Mouse (Mus musculus): Measurements from ENCODE around the gene Slc16a7. TPM values are rescaled to one million over a fixed set of nuclear protein-coding genes. Genes with fewer than 3 reads are reported as not detected.

Gene Slc16a7
- polyA plus RNA-seq, 1 experiment from 2014 or later = 10.1 TPM

- no peaks in the 10 kb centered on the region for H3K36me3 ChIP-seq (ENCODE audit: control insufficient read depth, insufficient read depth, low read length)
- H3K4me2 ChIP-seq (ENCODE audit: low read depth, low read length) = no peak overlapping the region
- H3K27ac ChIP-seq (ENCODE audit: low read length) = no peak overlapping the region
- H3K4me3 ChIP-seq (replicated peaks; ENCODE audit: low read length) = no peak overlapping the region
- H3K9me3 ChIP-seq (replicated peaks; ENCODE audit: control insufficient read depth, low read length) = no peaks in the 10 kb centered on the region
- no peaks in the 10 kb centered on the region for H3K27me3 ChIP-seq (ENCODE audit: control insufficient read depth, insufficient read depth, low read length)
- no peak for ATAC-seq (ENCODE audit: insufficient read depth, low FRiP score)
- H3K4me1 ChIP-seq (ENCODE audit: control insufficient read depth, insufficient read depth, low read length) = no peaks in the 10 kb centered on the region
- no peak overlapping the region for H3K9ac ChIP-seq (ENCODE audit: low read length)
- 79% methylated on average over 9 of the region's 9 CpGs for WGBS
Measured at GRCm38 (mm10) chr10:125290320-125290719, 98.9 kb downstream of the Slc16a7 start.

- Histone ChIP-seq H3K4me3 (replicated peaks; ENCODE audit: low read length) (no peak overlapping the region), H3K4me1 (ENCODE audit: control insufficient read depth, insufficient read depth, low read length) (no peaks in the 10 kb centered on the region), H3K9me3 (replicated peaks; ENCODE audit: control insufficient read depth, low read length) (no peaks in the 10 kb centered on the region), H3K36me3 (ENCODE audit: control insufficient read depth, insufficient read depth, low read length) (no peaks in the 10 kb centered on the region), H3K4me2 (ENCODE audit: low read depth, low read length) (no peak overlapping the region), H3K27me3 (ENCODE audit: control insufficient read depth, insufficient read depth, low read length) (no peaks in the 10 kb centered on the region), H3K27ac (ENCODE audit: low read length) (no peak overlapping the region), H3K9ac (ENCODE audit: low read length) (no peak overlapping the region)
- ATAC-seq (ENCODE audit: insufficient read depth, low FRiP score) = no peak
- WGBS = 84% methylated on average over 6 of the region's 6 CpGs
Measured at GRCm38 (mm10) chr10:125288560-125288959, 100.7 kb downstream of the Slc16a7 start.

- no peak for ATAC-seq (ENCODE audit: insufficient read depth, low FRiP score)
- Histone ChIP-seq H3K9me3 (replicated peaks; ENCODE audit: control insufficient read depth, low read length) (no peaks in the 10 kb centered on the region), H3K4me1 (ENCODE audit: control insufficient read depth, insufficient read depth, low read length) (no peaks in the 10 kb centered on the region), H3K4me2 (ENCODE audit: low read depth, low read length) (no peak overlapping the region), H3K27ac (ENCODE audit: low read length) (no peak overlapping the region), H3K9ac (ENCODE audit: low read length) (no peak overlapping the region), H3K27me3 (ENCODE audit: control insufficient read depth, insufficient read depth, low read length) (no peaks in the 10 kb centered on the region), H3K36me3 (ENCODE audit: control insufficient read depth, insufficient read depth, low read length) (no peaks in the 10 kb centered on the region), H3K4me3 (replicated peaks; ENCODE audit: low read length) (no peak overlapping the region)
- WGBS = 63% methylated on average over 5 of the region's 5 CpGs
Measured at GRCm38 (mm10) chr10:125285386-125285785, 103.9 kb downstream of the Slc16a7 start.

- WGBS = 68% methylated on average over 12 of the region's 12 CpGs
- no peaks in the 10 kb centered on the region for H3K27me3 ChIP-seq (ENCODE audit: control insufficient read depth, insufficient read depth, low read length)
- H3K4me1 ChIP-seq (ENCODE audit: control insufficient read depth, insufficient read depth, low read length) = peaks cover 8% of the 10 kb centered on the region
- H3K9me3 ChIP-seq (replicated peaks; ENCODE audit: control insufficient read depth, low read length) = no peaks in the 10 kb centered on the region
- H3K4me3 ChIP-seq (replicated peaks; ENCODE audit: low read length) = no peak overlapping the region
- H3K36me3 ChIP-seq (ENCODE audit: control insufficient read depth, insufficient read depth, low read length) = no peaks in the 10 kb centered on the region
- H3K27ac ChIP-seq (ENCODE audit: low read length) = no peak overlapping the region
- ATAC-seq (ENCODE audit: insufficient read depth, low FRiP score) = no peak
- no peak overlapping the region for H3K9ac ChIP-seq (ENCODE audit: low read length)
- no peak overlapping the region for H3K4me2 ChIP-seq (ENCODE audit: low read depth, low read length)
Measured at GRCm38 (mm10) chr10:125275149-125275848, 114.0 kb downstream of the Slc16a7 start.

GRCm38 (mm10) chr10:125274519-125275148, 114.6 kb downstream of the Slc16a7 start:
- ATAC-seq (ENCODE audit: insufficient read depth, low FRiP score) = no peak
- 92% methylated on average over 5 of the region's 5 CpGs for whole genome bisulfite sequencing

GRCm38 (mm10) chr10:125273759-125274158, 115.5 kb downstream of the Slc16a7 start:
- H3K27ac ChIP-seq (ENCODE audit: low read length) = no peak overlapping the region
- 50% methylated on average over 7 of the region's 7 CpGs for WGBS
- H3K9me3 ChIP-seq (replicated peaks; ENCODE audit: control insufficient read depth, low read length) = no peaks in the 10 kb centered on the region
- no peak overlapping the region for H3K4me3 ChIP-seq (replicated peaks; ENCODE audit: low read length)
- peaks cover 8% of the 10 kb centered on the region for H3K4me1 ChIP-seq (ENCODE audit: control insufficient read depth, insufficient read depth, low read length)
- no peak overlapping the region for H3K9ac ChIP-seq (ENCODE audit: low read length)
- no peak overlapping the region for H3K4me2 ChIP-seq (ENCODE audit: low read depth, low read length)
- no peaks in the 10 kb centered on the region for H3K27me3 ChIP-seq (ENCODE audit: control insufficient read depth, insufficient read depth, low read length)
- no peaks in the 10 kb centered on the region for H3K36me3 ChIP-seq (ENCODE audit: control insufficient read depth, insufficient read depth, low read length)
- no peak for ATAC-seq (ENCODE audit: insufficient read depth, low FRiP score)

More at GRCm38 (mm10) chr10:125274519-125275148, 114.6 kb downstream of the Slc16a7 start:
- Histone ChIP-seq H3K9me3 (replicated peaks; ENCODE audit: control insufficient read depth, low read length) (no peaks in the 10 kb centered on the region), H3K36me3 (ENCODE audit: control insufficient read depth, insufficient read depth, low read length) (no peaks in the 10 kb centered on the region), H3K4me2 (ENCODE audit: low read depth, low read length) (no peak overlapping the region), H3K9ac (ENCODE audit: low read length) (no peak overlapping the region), H3K27me3 (ENCODE audit: control insufficient read depth, insufficient read depth, low read length) (no peaks in the 10 kb centered on the region), H3K4me3 (replicated peaks; ENCODE audit: low read length) (no peak overlapping the region), H3K4me1 (ENCODE audit: control insufficient read depth, insufficient read depth, low read length) (peaks cover 8% of the 10 kb centered on the region), H3K27ac (ENCODE audit: low read length) (no peak overlapping the region)

- no peak overlapping the region for H3K4me2 ChIP-seq (ENCODE audit: low read depth, low read length)
- 68% methylated on average over 5 of the region's 5 CpGs for WGBS
- no peaks in the 10 kb centered on the region for H3K9me3 ChIP-seq (replicated peaks; ENCODE audit: control insufficient read depth, low read length)
- H3K9ac ChIP-seq (ENCODE audit: low read length) = no peak overlapping the region
- H3K4me1 ChIP-seq (ENCODE audit: control insufficient read depth, insufficient read depth, low read length) = peaks cover 8% of the 10 kb centered on the region
- peak overlapping the region; percentile 55; the same call in 1 of the 2 replicates for H3K27ac ChIP-seq (ENCODE audit: low read length)
- ATAC-seq (ENCODE audit: insufficient read depth, low FRiP score) = no peak
- no peak overlapping the region for H3K4me3 ChIP-seq (replicated peaks; ENCODE audit: low read length)
- no peaks in the 10 kb centered on the region for H3K36me3 ChIP-seq (ENCODE audit: control insufficient read depth, insufficient read depth, low read length)
- no peaks in the 10 kb centered on the region for H3K27me3 ChIP-seq (ENCODE audit: control insufficient read depth, insufficient read depth, low read length)
Measured at GRCm38 (mm10) chr10:125271448-125271847, 117.8 kb downstream of the Slc16a7 start.

- Histone ChIP-seq H3K9ac (ENCODE audit: low read length) (no peak overlapping the region), H3K27ac (ENCODE audit: low read length) (peak overlapping the region; percentile 56), H3K4me3 (replicated peaks; ENCODE audit: low read length) (no peak overlapping the region), H3K27me3 (ENCODE audit: control insufficient read depth, insufficient read depth, low read length) (no peaks in the 10 kb centered on the region), H3K9me3 (replicated peaks; ENCODE audit: control insufficient read depth, low read length) (no peaks in the 10 kb centered on the region), H3K36me3 (ENCODE audit: control insufficient read depth, insufficient read depth, low read length) (no peaks in the 10 kb centered on the region), H3K4me2 (ENCODE audit: low read depth, low read length) (no peak overlapping the region; the same call in 1 of the 2 replicates), H3K4me1 (ENCODE audit: control insufficient read depth, insufficient read depth, low read length) (peaks cover 8% of the 10 kb centered on the region)
- ATAC-seq (ENCODE audit: insufficient read depth, low FRiP score) = peak; percentile 91
- 55% methylated on average over 5 of the region's 5 CpGs for WGBS
Measured at GRCm38 (mm10) chr10:125270266-125270665, 119.0 kb downstream of the Slc16a7 start.

GRCm38 (mm10) chr10:125266322-125266721, 122.9 kb downstream of the Slc16a7 start:
- Histone ChIP-seq H3K9ac (ENCODE audit: low read length) (no peak overlapping the region), H3K4me1 (ENCODE audit: control insufficient read depth, insufficient read depth, low read length) (peaks cover under 1% of the 10 kb centered on the region; the same call in 1 of the 2 replicates), H3K9me3 (replicated peaks; ENCODE audit: control insufficient read depth, low read length) (no peaks in the 10 kb centered on the region), H3K4me3 (replicated peaks; ENCODE audit: low read length) (no peak overlapping the region), H3K4me2 (ENCODE audit: low read depth, low read length) (no peak overlapping the region), H3K36me3 (ENCODE audit: control insufficient read depth, insufficient read depth, low read length) (no peaks in the 10 kb centered on the region), H3K27me3 (ENCODE audit: control insufficient read depth, insufficient read depth, low read length) (no peaks in the 10 kb centered on the region), H3K27ac (ENCODE audit: low read length) (no peak overlapping the region)
- ATAC-seq (ENCODE audit: insufficient read depth, low FRiP score) = no peak
- 52% methylated on average over 4 of the region's 4 CpGs for WGBS
